Mouse (Mus musculus): ENCODE results near the gene Tmem238.

GRCm38 (mm10) chr7:4743354-4743753 lies 46.1 kb downstream of the Tmem238 start:
- no peak for TF ChIP-seq POLR2A (IDR thresholded peaks at IDR 0.05; ENCODE audit: borderline replicate concordance, extremely low read depth, insufficient read depth, insufficient read length, poor library complexity, severe bottlenecking)
- no peak for TF ChIP-seq CTCF (IDR thresholded peaks at IDR 0.05; ENCODE audit: borderline replicate concordance, extremely low read depth, insufficient read depth, insufficient read length)
